Comparison of ENCODE assay signal across 25 mouse cellular contexts in genomic region chr17:52788151-52788550, GRCm38 (mm10).
DNase-seq lines count a peak whose midpoint lies in the region; ATAC-seq and TF ChIP-seq lines count a peak whose summit lies in the region.
"Had no signal": no experiment of that assay in that cellular context is flagged by ENCODE, and none has a peak within 500 bp of the region (broad histone marks: within the 10 kb centered on the region; RNA-seq: fewer than 3 reads in every experiment).

No protein-coding gene starts in this region.

- no peaks in the 10 kb centered on the region for H3K9me3 ChIP-seq in midbrain, embryonic 14.5 days (ENCODE audit: control insufficient read depth, low read length)
- H3K9me3 ChIP-seq in midbrain, embryonic 10.5 days (replicated peaks), result no peaks in the 10 kb centered on the region
- H3K9me3 ChIP-seq: embryonic facial prominence, embryonic 10.5 days; forebrain, embryonic 15.5 days; heart, embryonic 10.5 days; intestine, embryonic 15.5 days; limb, embryonic 13.5 days; liver, embryonic 12.5 days had no signal

- ATAC-seq in midbrain, embryonic 14.5 days (ENCODE audit: low FRiP score, low TSS enrichment), result no peak
- ATAC-seq: forebrain, embryonic 15.5 days; hindbrain, embryonic 16.5 days; intestine, embryonic 15.5 days; liver, embryonic 12.5 days had no signal

- TF ChIP-seq POLR2A in thymus, adult 2 months (IDR thresholded peaks at IDR 0.05; ENCODE audit: control insufficient read depth, extremely low read depth, insufficient read depth, low read length, poor library complexity), result no peak

- H3K27ac ChIP-seq in midbrain, embryonic 14.5 days (replicated peaks; ENCODE audit: low read depth, low read length), result no peak overlapping the region
- H3K27ac ChIP-seq in midbrain, embryonic 10.5 days (replicated peaks), result no peak overlapping the region
- no peak overlapping the region for H3K27ac ChIP-seq in thymus, adult 2 months (ENCODE audit: control insufficient read depth, insufficient read depth, low read length)
- H3K27ac ChIP-seq: embryonic facial prominence, embryonic 10.5 days; forebrain, embryonic 15.5 days; heart, embryonic 10.5 days; intestine, embryonic 15.5 days; layer of hippocampus, adult 2 months; limb, embryonic 13.5 days; liver, embryonic 12.5 days had no signal

- H3K27me3 ChIP-seq in midbrain, embryonic 14.5 days (ENCODE audit: control insufficient read depth, insufficient read depth, low read length), result no peaks in the 10 kb centered on the region
- H3K27me3 ChIP-seq in midbrain, embryonic 10.5 days (ENCODE audit: low read depth, poor library complexity, severe bottlenecking), result no peaks in the 10 kb centered on the region
- H3K27me3 ChIP-seq in thymus, adult 2 months (ENCODE audit: control insufficient read depth, insufficient read depth, low read length), result no peaks in the 10 kb centered on the region
- H3K27me3 ChIP-seq: forebrain, embryonic 15.5 days; intestine, embryonic 15.5 days; limb, embryonic 13.5 days; liver, embryonic 12.5 days had no signal

- H3K36me3 ChIP-seq in midbrain, embryonic 14.5 days (ENCODE audit: control insufficient read depth, insufficient read depth, low read length), result no peaks in the 10 kb centered on the region
- H3K36me3 ChIP-seq in midbrain, embryonic 10.5 days, result no peaks in the 10 kb centered on the region
- no peaks in the 10 kb centered on the region for H3K36me3 ChIP-seq in thymus, adult 2 months (ENCODE audit: control insufficient read depth, insufficient read depth, low read length)
- H3K36me3 ChIP-seq: embryonic facial prominence, embryonic 10.5 days; forebrain, embryonic 15.5 days; heart, embryonic 10.5 days; intestine, embryonic 15.5 days; limb, embryonic 13.5 days; liver, embryonic 12.5 days had no signal

- no peak for TF ChIP-seq CTCF in thymus, adult 2 months (IDR thresholded peaks at IDR 0.05; ENCODE audit: borderline replicate concordance, control insufficient read depth, extremely low read depth, insufficient read depth, low read length, poor library complexity)

- H3K4me2 ChIP-seq in midbrain, embryonic 14.5 days (ENCODE audit: low read length), result no peak overlapping the region
- H3K4me2 ChIP-seq: forebrain, embryonic 15.5 days; intestine, embryonic 15.5 days; limb, embryonic 13.5 days; liver, embryonic 12.5 days; midbrain, embryonic 11.5 days had no signal

- H3K4me3 ChIP-seq in midbrain, embryonic 14.5 days (replicated peaks; ENCODE audit: low read depth, low read length), result no peak overlapping the region
- no peak overlapping the region for H3K4me3 ChIP-seq in midbrain, embryonic 10.5 days
- H3K4me3 ChIP-seq in thymus, adult 2 months (ENCODE audit: control insufficient read depth, insufficient read depth, low read length), result no peak overlapping the region
- H3K4me3 ChIP-seq: embryonic facial prominence, embryonic 10.5 days; forebrain, embryonic 15.5 days; heart, embryonic 10.5 days; intestine, embryonic 15.5 days; layer of hippocampus, adult 2 months; limb, embryonic 13.5 days; liver, embryonic 12.5 days had no signal

- H3K4me1 ChIP-seq in midbrain, embryonic 14.5 days (ENCODE audit: control insufficient read depth, insufficient read depth, low read length), result no peaks in the 10 kb centered on the region
- no peaks in the 10 kb centered on the region for H3K4me1 ChIP-seq in midbrain, embryonic 10.5 days
- no peaks in the 10 kb centered on the region for H3K4me1 ChIP-seq in thymus, adult 2 months (replicated peaks; ENCODE audit: control insufficient read depth, insufficient read depth, low read length)
- H3K4me1 ChIP-seq: embryonic facial prominence, embryonic 10.5 days; forebrain, embryonic 15.5 days; heart, embryonic 10.5 days; intestine, embryonic 15.5 days; limb, embryonic 13.5 days; liver, embryonic 12.5 days had no signal

- H3K9ac ChIP-seq in midbrain, embryonic 14.5 days (replicated peaks; ENCODE audit: low read length), result no peak overlapping the region
- H3K9ac ChIP-seq: forebrain, embryonic 15.5 days; intestine, embryonic 15.5 days; limb, embryonic 13.5 days; liver, embryonic 12.5 days had no signal

- DNase-seq in kidney, adult 11 months, result peak; percentile 65
- DNase-seq in kidney, postnatal 10 days, result no peak
- DNase-seq in midbrain, embryonic 14.5 days, result peak; percentile 2
- DNase-seq in midbrain, embryonic 10.5 days (ENCODE audit: low spot score), result no peak
- DNase-seq in adrenal gland, postnatal 25 days, result peak; percentile 13
- no peak for DNase-seq in layer of hippocampus, adult 11-12 months (ENCODE audit: low spot score)
- DNase-seq in thymus, adult 2 months, result no peak
- DNase-seq: B cell, adult 2 months; cerebellum, adult 18-20 months; heart, postnatal 4 days; layer of hippocampus, postnatal 36 days; lung, adult 18-20 months; lung, postnatal 10 days; retina, postnatal 1 day; right cerebral cortex, postnatal 25 days; spleen, adult 18-20 months had no signal

- 91% methylated on average over 3 of the region's 3 CpGs for WGBS in midbrain, embryonic 14.5 days
- WGBS in midbrain, embryonic 10.5 days, result 66% methylated on average over 3 of the region's 3 CpGs
- WGBS in thymus, adult 2 months, result 79% methylated on average over 3 of the region's 3 CpGs

Comparison
In these comparisons a context has a peak if more than half of its experiments do, and no peak if none do; other contexts are left out.
1. DNase-seq: peak in kidney, adult 11 months (single experiment), midbrain, embryonic 14.5 days (single experiment) and adrenal gland, postnatal 25 days (single experiment); none in kidney, postnatal 10 days (single experiment), midbrain, embryonic 10.5 days (single experiment), layer of hippocampus, adult 11-12 months (single experiment) and thymus, adult 2 months (single experiment).